Mouse (Mus musculus) hindbrain, embryonic 12.5 days (tissue): Measurements from ENCODE around the gene D11Wsu47e. TPM values are rescaled to one million over a fixed set of nuclear protein-coding genes. Genes with fewer than 3 reads are reported as not detected.

Experiments
- ATAC-seq: fragments of 200-750 bp; cut with Nextera tagmentation; 2 replicates; pipeline ENCODE4 v1.8.0; 2017; ENCODE audit warnings: moderate TSS enrichment; ENCODE audit not compliant: low FRiP score
- H3K27ac ChIP-seq: fragments of 300-500 bp; sonication (generic); 2 replicates; pipeline ENCODE4 v1.5.1; 2016; ENCODE audit warnings: mild to moderate bottlenecking
- H3K27me3 ChIP-seq: fragments of 300-500 bp; sonication (generic); 2 replicates; pipeline ENCODE4 v1.6.1; 2016; ENCODE audit warnings: mild to moderate bottlenecking
- H3K36me3 ChIP-seq: fragments of 300-500 bp; sonication (generic); 2 replicates; pipeline ENCODE4 v1.6.1; 2016; ENCODE audit warnings: mild to moderate bottlenecking
- H3K4me1 ChIP-seq: fragments of 300-500 bp; sonication (generic); 2 replicates; pipeline ENCODE4 v1.6.1; 2016
- H3K4me2 ChIP-seq: fragments of 300-500 bp; sonication (generic); replicated peaks from 2 replicates; pipeline ENCODE4 v1.6.1; 2016; ENCODE audit warnings: mild to moderate bottlenecking
- H3K4me3 ChIP-seq: fragments of 300-500 bp; sonication (generic); 2 replicates; pipeline ENCODE4 v1.5.1; 2016; ENCODE audit warnings: mild to moderate bottlenecking
- H3K9ac ChIP-seq: fragments of 300-500 bp; sonication (generic); 2 replicates; pipeline ENCODE4 v1.6.1; 2016; ENCODE audit warnings: mild to moderate bottlenecking, moderate library complexity
- H3K9me3 ChIP-seq: fragments of 300-500 bp; sonication (generic); replicated peaks from 2 replicates; pipeline ENCODE4 v1.6.1; 2016; ENCODE audit warnings: mild to moderate bottlenecking
- WGBS: fragments of 180-500 bp; shearing (Covaris S2); methylation state at CpG from one replicate; pipeline ENCODE4 v1.1.7; 2016; 5-methylcytosine and 5-hydroxymethylcytosine counted together
- polyA plus RNA-seq: library from polyadenylated mRNA; unstranded; fragments of >200 nt; fragmentation: Nextera tagmentation; extraction: Ambion mirVana; gene quantifications from 2 replicates; pipeline ENCODE4 v1.2.1, GENCODE M21; 2016

The D11Wsu47e gene
- polyA plus RNA-seq, 1 experiment from 2014 or later = 25.9 TPM

GRCm38 (mm10) chr11:113729239-113729638, 45.0 kb downstream of the D11Wsu47e start:
- no peak overlapping the region for H3K27ac ChIP-seq
- ATAC-seq = no peak
- peaks cover 60% of the 10 kb centered on the region for H3K4me1 ChIP-seq
- WGBS = 71% methylated on average over 21 of the region's 21 CpGs
- H3K9ac ChIP-seq = no peak overlapping the region
- peaks cover 46% of the 10 kb centered on the region for H3K36me3 ChIP-seq
- no peak overlapping the region for H3K4me3 ChIP-seq
- H3K27me3 ChIP-seq = no peaks in the 10 kb centered on the region
- no peak overlapping the region for H3K4me2 ChIP-seq
- no peaks in the 10 kb centered on the region for H3K9me3 ChIP-seq

GRCm38 (mm10) chr11:113729917-113730316, 45.7 kb downstream of the D11Wsu47e start:
- Histone ChIP-seq H3K36me3 (peaks cover 42% of the 10 kb centered on the region), H3K9ac (no peak overlapping the region), H3K4me3 (no peak overlapping the region), H3K4me2 (no peak overlapping the region), H3K4me1 (peaks cover 65% of the 10 kb centered on the region), H3K27me3 (no peaks in the 10 kb centered on the region), H3K27ac (no peak overlapping the region), H3K9me3 (no peaks in the 10 kb centered on the region)
- no peak for ATAC-seq
- 69% methylated on average over 8 of the region's 8 CpGs for WGBS

- WGBS = 68% methylated on average over 3 of the region's 3 CpGs
- H3K4me3 ChIP-seq = no peak overlapping the region
- no peak overlapping the region for H3K27ac ChIP-seq
- no peaks in the 10 kb centered on the region for H3K9me3 ChIP-seq
- H3K4me2 ChIP-seq = no peak overlapping the region
- ATAC-seq = no peak
- peaks cover 68% of the 10 kb centered on the region for H3K4me1 ChIP-seq
- H3K36me3 ChIP-seq = peaks cover 36% of the 10 kb centered on the region
- no peak overlapping the region for H3K9ac ChIP-seq
- H3K27me3 ChIP-seq = no peaks in the 10 kb centered on the region
These were observed 46.7 kb downstream of the D11Wsu47e start for GRCm38 (mm10) chr11:113730879-113731278.

GRCm38 (mm10) chr11:113731945-113732612, 47.9 kb downstream of the D11Wsu47e start:
- peaks cover 69% of the 10 kb centered on the region for H3K4me1 ChIP-seq
- H3K27ac ChIP-seq = no peak overlapping the region
- H3K4me2 ChIP-seq = no peak overlapping the region
- no peaks in the 10 kb centered on the region for H3K27me3 ChIP-seq
- no peak overlapping the region for H3K4me3 ChIP-seq
- 92% methylated on average over 10 of the region's 10 CpGs for WGBS
- peaks cover 25% of the 10 kb centered on the region for H3K36me3 ChIP-seq
- ATAC-seq = no peak
- no peak overlapping the region for H3K9ac ChIP-seq
- H3K9me3 ChIP-seq = no peaks in the 10 kb centered on the region

- Histone ChIP-seq H3K9me3 (no peaks in the 10 kb centered on the region), H3K27ac (no peak overlapping the region), H3K27me3 (no peaks in the 10 kb centered on the region), H3K4me1 (peaks cover 76% of the 10 kb centered on the region), H3K4me2 (no peak overlapping the region), H3K36me3 (peaks cover 8% of the 10 kb centered on the region), H3K9ac (no peak overlapping the region), H3K4me3 (no peak overlapping the region)
- ATAC-seq = 0 out of 2 replicates have a peak, but pooled peaks have one; percentile 28
- 60% methylated on average over 6 of the region's 6 CpGs for WGBS
These were observed 49.6 kb downstream of the D11Wsu47e start for GRCm38 (mm10) chr11:113733631-113734364.

- Histone ChIP-seq H3K4me1 (peaks cover 76% of the 10 kb centered on the region), H3K4me3 (no peak overlapping the region), H3K27me3 (no peaks in the 10 kb centered on the region), H3K36me3 (0 out of 2 replicates have a peak, but pooled peaks cover 7% of the 10 kb centered on the region), H3K9ac (no peak overlapping the region), H3K27ac (no peak overlapping the region), H3K4me2 (no peak overlapping the region), H3K9me3 (no peaks in the 10 kb centered on the region)
- ATAC-seq = no peak
- 70% methylated on average over 6 of the region's 6 CpGs for WGBS
These were observed 50.9 kb downstream of the D11Wsu47e start for GRCm38 (mm10) chr11:113735151-113735550.

GRCm38 (mm10) chr11:113736848-113737552, 52.8 kb downstream of the D11Wsu47e start:
- 82% methylated on average over 11 of the region's 11 CpGs for WGBS
- H3K9ac ChIP-seq = no peak overlapping the region
- no peak overlapping the region for H3K27ac ChIP-seq
- H3K27me3 ChIP-seq = no peaks in the 10 kb centered on the region
- no peak overlapping the region for H3K4me3 ChIP-seq
- no peak overlapping the region for H3K4me2 ChIP-seq
- H3K9me3 ChIP-seq = no peaks in the 10 kb centered on the region
- H3K4me1 ChIP-seq = peaks cover 75% of the 10 kb centered on the region
- ATAC-seq = no peak
- H3K36me3 ChIP-seq = peaks cover 16% of the 10 kb centered on the region; the same call in 1 of the 2 replicates

GRCm38 (mm10) chr11:113737553-113737854, 53.3 kb downstream of the D11Wsu47e start:
- WGBS = 88% methylated on average over 3 of the region's 3 CpGs
- H3K4me1 ChIP-seq = peaks cover 72% of the 10 kb centered on the region

GRCm38 (mm10) chr11:113737912-113738311, 53.7 kb downstream of the D11Wsu47e start:
- Histone ChIP-seq H3K9me3 (no peaks in the 10 kb centered on the region), H3K36me3 (peaks cover 23% of the 10 kb centered on the region), H3K27me3 (no peaks in the 10 kb centered on the region), H3K4me3 (no peak overlapping the region), H3K9ac (no peak overlapping the region), H3K4me1 (peaks cover 68% of the 10 kb centered on the region), H3K4me2 (no peak overlapping the region), H3K27ac (no peak overlapping the region)
- no peak for ATAC-seq
- 76% methylated on average over 8 of the region's 8 CpGs for WGBS

More at GRCm38 (mm10) chr11:113737553-113737854, 53.3 kb downstream of the D11Wsu47e start:
- Histone ChIP-seq H3K27me3 (no peaks in the 10 kb centered on the region), H3K9ac (no peak overlapping the region), H3K36me3 (peaks cover 19% of the 10 kb centered on the region), H3K27ac (no peak overlapping the region), H3K9me3 (no peaks in the 10 kb centered on the region), H3K4me3 (no peak overlapping the region), H3K4me2 (no peak overlapping the region)
- ATAC-seq = no peak

GRCm38 (mm10) chr11:113739213-113739612, 55.0 kb downstream of the D11Wsu47e start:
- Histone ChIP-seq H3K4me3 (no peak overlapping the region), H3K36me3 (peaks cover 34% of the 10 kb centered on the region), H3K27me3 (no peaks in the 10 kb centered on the region), H3K9me3 (no peaks in the 10 kb centered on the region), H3K4me2 (no peak overlapping the region), H3K9ac (no peak overlapping the region), H3K4me1 (peaks cover 57% of the 10 kb centered on the region), H3K27ac (0 out of 2 replicates have a peak overlapping the region, but pooled peaks have one; percentile 23)
- WGBS = 88% methylated on average over 8 of the region's 8 CpGs
- ATAC-seq = no peak

- ATAC-seq = no peak
- 90% methylated on average over 7 of the region's 7 CpGs for WGBS
- peaks cover 38% of the 10 kb centered on the region for H3K36me3 ChIP-seq
These were observed 55.9 kb downstream of the D11Wsu47e start for GRCm38 (mm10) chr11:113740100-113740499.

GRCm38 (mm10) chr11:113742998-113743397, 58.8 kb downstream of the D11Wsu47e start:
- Histone ChIP-seq H3K4me2 (no peak overlapping the region), H3K4me1 (peaks cover 50% of the 10 kb centered on the region), H3K36me3 (peaks cover 45% of the 10 kb centered on the region), H3K9me3 (no peaks in the 10 kb centered on the region), H3K9ac (no peak overlapping the region), H3K4me3 (no peak overlapping the region), H3K27me3 (no peaks in the 10 kb centered on the region), H3K27ac (no peak overlapping the region)
- no peak for ATAC-seq
- WGBS = 88% methylated on average over 1 of the region's 1 CpGs

More at GRCm38 (mm10) chr11:113740100-113740499, 55.9 kb downstream of the D11Wsu47e start:
- Histone ChIP-seq H3K9ac (no peak overlapping the region), H3K9me3 (no peaks in the 10 kb centered on the region), H3K27ac (no peak overlapping the region), H3K4me2 (no peak overlapping the region), H3K4me1 (peaks cover 50% of the 10 kb centered on the region), H3K27me3 (no peaks in the 10 kb centered on the region), H3K4me3 (no peak overlapping the region)
